Mouse (Mus musculus) liver, postnatal 0 days (tissue): ENCODE measurements around the gene Tlr12. TPM values are rescaled to one million over a fixed set of nuclear protein-coding genes. Genes with fewer than 3 reads are reported as not detected.

Experiments used
- ATAC-seq: fragments of 200-750 bp; cut with Nextera tagmentation; 2 replicates; pipeline ENCODE4 v1.8.0; 2017; ENCODE audit warnings: mild to moderate bottlenecking, moderate library complexity
- DNase-seq: peaks from one replicate; pipeline ENCODE4 v3.0.0-alpha.2; 2016
- H3K27ac ChIP-seq: fragments of 300-500 bp; sonication (generic); 2 replicates; pipeline ENCODE4 v1.5.1; 2014; ENCODE audit warnings: antibody characterized with exemption, moderate library complexity, mild to moderate bottlenecking, low read depth
- H3K27me3 ChIP-seq: fragments of 300-500 bp; sonication (generic); 2 replicates; pipeline ENCODE4 v1.6.1; 2014; ENCODE audit warnings: low read length, control low read depth, mixed read lengths; ENCODE audit not compliant: insufficient read depth
- H3K36me3 ChIP-seq: fragments of 300-500 bp; sonication (generic); replicated peaks from 2 replicates; pipeline ENCODE4 v1.6.1; 2014; ENCODE audit warnings: mild to moderate bottlenecking, control low read depth, low read length, moderate library complexity, mixed read lengths; ENCODE audit not compliant: insufficient read depth
- H3K4me1 ChIP-seq: fragments of 300-500 bp; sonication (generic); 2 replicates; pipeline ENCODE4 v1.6.1; 2014; ENCODE audit warnings: antibody characterized with exemption, mild to moderate bottlenecking, control low read depth; ENCODE audit not compliant: insufficient read depth
- H3K4me2 ChIP-seq: fragments of 300-500 bp; sonication (generic); 2 replicates; pipeline ENCODE4 v1.6.1; 2014; ENCODE audit warnings: low read depth, mild to moderate bottlenecking, low read length, moderate library complexity, mixed read lengths
- H3K4me3 ChIP-seq: fragments of 300-500 bp; sonication (generic); 2 replicates; pipeline ENCODE4 v1.5.1; 2014; ENCODE audit warnings: low read depth, low read length
- H3K9ac ChIP-seq: fragments of 300-500 bp; sonication (generic); replicated peaks from 2 replicates; pipeline ENCODE4 v1.6.1; 2014; ENCODE audit warnings: mild to moderate bottlenecking, moderate library complexity
- H3K9me3 ChIP-seq: fragments of 300-500 bp; sonication (generic); 2 replicates; pipeline ENCODE4 v1.6.1; 2016; ENCODE audit warnings: mild to moderate bottlenecking, control low read depth, low read length, mixed read lengths
- CTCF ChIP-seq: sonication (generic); IDR thresholded peaks from 2 replicates; pipeline ENCODE4 v1.5.1; 2016; ENCODE audit warnings: antibody characterized with exemption, low read depth
- EP300 ChIP-seq: IDR thresholded peaks from 2 replicates; pipeline ENCODE4 v1.6.1; 2016; ENCODE audit warnings: antibody characterized with exemption, low read depth, mild to moderate bottlenecking
- WGBS: fragments of 180-500 bp; shearing (Covaris S2); extraction: QIAGEN DNeasy Blood & Tissue Kit; methylation state at CpG from one replicate; pipeline ENCODE4 v1.1.7; 2014; ENCODE audit not compliant: insufficient replicate concordance; 5-methylcytosine and 5-hydroxymethylcytosine counted together
- polyA plus RNA-seq: library from polyadenylated mRNA; unstranded; fragments of >200 nt; fragmentation: Nextera tagmentation; extraction: Ambion mirVana; gene quantifications from 2 replicates; pipeline ENCODE4 v1.2.1, GENCODE M21; 2015

The Tlr12 gene
- polyA plus RNA-seq, 1 experiment from 2014 or later, result 1.9 TPM

GRCm38 (mm10) chr4:128606586-128606985 is 11.8 kb downstream of the Tlr12 start:
- no peak overlapping the region for H3K27ac ChIP-seq
- WGBS, result 91% methylated on average over 7 of the region's 7 CpGs
- H3K4me1 ChIP-seq, result peaks cover 15% of the 10 kb centered on the region
- no peaks in the 10 kb centered on the region for H3K9me3 ChIP-seq
- no peak overlapping the region for H3K4me2 ChIP-seq
- H3K36me3 ChIP-seq, result peaks cover 5% of the 10 kb centered on the region; the same call in 1 of the 2 replicates
- DNase-seq, result no peak
- H3K4me3 ChIP-seq, result no peak overlapping the region
- no peak overlapping the region for H3K9ac ChIP-seq
- no peaks in the 10 kb centered on the region for H3K27me3 ChIP-seq
- no peak for TF ChIP-seq EP300
- ATAC-seq, result no peak

- H3K36me3 ChIP-seq, result peaks cover 2% of the 10 kb centered on the region; the same call in 1 of the 2 replicates
- no peaks in the 10 kb centered on the region for H3K9me3 ChIP-seq
- 77% methylated on average over 12 of the region's 12 CpGs for WGBS
- H3K4me1 ChIP-seq, result no peaks in the 10 kb centered on the region
- H3K9ac ChIP-seq, result no peak overlapping the region
- H3K4me2 ChIP-seq, result no peak overlapping the region
- DNase-seq (no peak), ATAC-seq (no peak)
- no peak overlapping the region for H3K4me3 ChIP-seq
- TF ChIP-seq EP300, result no peak
- no peak for TF ChIP-seq CTCF
- no peak overlapping the region for H3K27ac ChIP-seq
- H3K27me3 ChIP-seq, result no peaks in the 10 kb centered on the region
These were observed 20.4 kb downstream of the Tlr12 start for GRCm38 (mm10) chr4:128597801-128598560.

DNA sequence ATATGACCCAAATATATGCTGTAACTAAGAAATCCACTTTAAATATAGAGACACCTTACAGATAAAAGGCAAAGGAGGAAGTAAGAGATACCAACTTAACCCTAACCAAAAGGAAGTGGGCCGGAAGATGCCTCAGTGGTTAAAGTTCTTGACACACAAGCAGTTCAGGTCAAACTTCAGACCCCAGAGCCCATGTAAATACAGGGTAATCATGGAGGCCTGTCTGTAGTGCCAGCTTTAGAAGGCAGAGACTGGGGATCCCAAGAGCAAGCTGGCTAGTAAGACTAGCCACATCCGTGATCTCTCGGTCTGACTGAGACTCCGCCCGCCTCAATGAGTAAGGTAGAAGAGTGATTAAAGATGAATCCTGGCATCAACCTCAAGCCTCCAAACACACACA is 24.4 kb downstream of the Tlr12 start:
- Histone ChIP-seq H3K4me3 (no peak overlapping the region), H3K27ac (no peak overlapping the region), H3K9ac (no peak overlapping the region), H3K4me1 (no peaks in the 10 kb centered on the region), H3K4me2 (no peak overlapping the region), H3K27me3 (no peaks in the 10 kb centered on the region), H3K36me3 (0 out of 2 replicates have a peak, but pooled peaks cover 3% of the 10 kb centered on the region), H3K9me3 (no peaks in the 10 kb centered on the region)
- ATAC-seq, result no peak
- 51% methylated on average over 5 of the region's 5 CpGs for WGBS
- no peak for DNase-seq
- TF ChIP-seq CTCF (no peak), EP300 (no peak)

DNA sequence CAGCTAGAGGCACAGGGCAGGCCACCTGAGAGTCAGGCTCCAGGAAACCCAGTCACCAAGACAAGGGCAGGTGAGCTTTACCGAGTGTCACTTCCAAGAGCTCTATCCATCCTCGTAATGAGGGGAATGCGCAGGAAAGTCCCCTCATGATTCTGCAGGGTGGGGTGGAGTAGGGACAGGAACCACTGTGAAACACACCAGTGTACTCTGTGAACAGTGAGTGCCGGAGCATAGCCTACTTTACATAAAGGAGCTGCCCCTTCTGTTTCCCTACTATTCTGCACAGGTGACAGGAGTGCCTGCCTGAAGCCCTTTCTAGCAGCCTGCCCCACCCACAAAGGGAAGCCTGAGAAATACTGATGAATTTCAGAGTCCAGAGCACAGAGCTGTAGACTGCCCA is 25.1 kb downstream of the Tlr12 start:
- Histone ChIP-seq H3K4me2 (no peak overlapping the region), H3K36me3 (0 out of 2 replicates have a peak, but pooled peaks cover 4% of the 10 kb centered on the region), H3K4me3 (no peak overlapping the region), H3K9me3 (no peaks in the 10 kb centered on the region), H3K27ac (no peak overlapping the region), H3K4me1 (no peaks in the 10 kb centered on the region), H3K9ac (no peak overlapping the region), H3K27me3 (no peaks in the 10 kb centered on the region)
- no peak for ATAC-seq
- DNase-seq, result no peak
- TF ChIP-seq CTCF (no peak), EP300 (no peak)
- 74% methylated on average over 4 of the region's 4 CpGs for whole genome bisulfite sequencing

DNA sequence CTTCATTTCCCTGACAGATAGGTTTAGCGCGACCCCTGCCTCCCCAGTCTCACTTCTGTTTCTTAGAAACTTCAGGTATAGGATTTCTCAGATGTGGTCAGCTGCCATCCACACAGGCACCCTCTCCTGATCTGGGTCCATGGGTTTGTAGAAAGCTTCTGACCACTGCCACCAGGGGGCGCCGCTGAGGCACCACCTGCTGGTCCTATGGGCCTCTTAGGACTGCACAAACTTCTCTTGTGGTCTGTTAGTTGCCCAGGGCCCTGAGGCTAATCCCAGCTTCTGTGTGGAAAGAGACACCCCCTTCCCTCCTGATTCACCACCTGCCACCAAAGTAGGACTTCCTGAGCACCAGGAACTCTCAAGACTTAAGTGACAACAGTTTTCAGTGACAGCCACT is 39.2 kb downstream of the Tlr12 start:
- ATAC-seq (no peak), DNase-seq (peak; percentile 64)
- TF ChIP-seq EP300, result no peak
- peak; percentile 75 for TF ChIP-seq CTCF
- 0 out of 2 replicates have a peak, but pooled peaks cover 2% of the 10 kb centered on the region for H3K36me3 ChIP-seq
- H3K4me1 ChIP-seq, result no peaks in the 10 kb centered on the region
- H3K27ac ChIP-seq, result no peak overlapping the region
- WGBS, result 49% methylated on average over 4 of the region's 4 CpGs
- H3K9me3 ChIP-seq, result peaks cover 10% of the 10 kb centered on the region
- H3K4me3 ChIP-seq, result no peak overlapping the region
- no peak overlapping the region for H3K4me2 ChIP-seq
- no peak overlapping the region for H3K9ac ChIP-seq
- no peaks in the 10 kb centered on the region for H3K27me3 ChIP-seq

DNA sequence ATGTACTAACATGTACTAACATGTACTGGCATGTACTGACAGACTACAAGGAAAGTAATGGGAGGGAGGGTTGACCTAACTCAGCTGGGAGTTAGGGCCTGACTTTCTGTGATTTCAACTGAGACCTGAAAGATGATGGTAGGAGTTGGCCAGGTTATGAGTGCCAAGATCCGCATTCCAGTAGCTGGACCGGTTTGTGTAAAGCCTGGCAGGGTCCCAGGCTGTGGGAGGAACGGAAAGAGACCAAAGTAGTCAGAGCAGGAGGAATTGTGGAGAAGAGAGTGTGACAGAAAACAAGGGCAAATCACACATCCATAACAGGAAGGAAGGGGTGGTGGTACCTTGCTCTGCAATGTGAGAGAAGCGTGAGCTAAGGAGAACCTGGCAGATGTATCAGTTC is 42.6 kb downstream of the Tlr12 start:
- 87% methylated on average over 4 of the region's 4 CpGs for WGBS
- Histone ChIP-seq H3K27ac (no peak overlapping the region), H3K4me2 (no peak overlapping the region), H3K4me1 (no peaks in the 10 kb centered on the region), H3K4me3 (no peak overlapping the region), H3K9me3 (no peaks in the 10 kb centered on the region), H3K36me3 (0 out of 2 replicates have a peak, but pooled peaks cover 2% of the 10 kb centered on the region), H3K27me3 (no peaks in the 10 kb centered on the region), H3K9ac (no peak overlapping the region)
- DNase-seq (no peak), ATAC-seq (no peak)
- TF ChIP-seq EP300 (no peak), CTCF (no peak)

Other genes starting within 250 kb of the Tlr12 start
- gene Zscan20, start 8.5 kb downstream of the Tlr12 start, polyA plus RNA-seq, result 0.46 and 0.58 TPM in 2 replicates
- gene Phc2, start 36.1 kb upstream of the Tlr12 start, polyA plus RNA-seq, result 14.6 and 18.7 TPM in 2 replicates
- not detected in 2 replicates for gene A3galt2, start 136.7 kb upstream of the Tlr12 start, polyA plus RNA-seq
- gene Zfp362, start 187.4 kb upstream of the Tlr12 start, polyA plus RNA-seq, result 5.1 and 5.4 TPM in 2 replicates